Mouse (Mus musculus) ovary, postnatal 14 days (tissue): ENCODE results near the gene Hectd3.

ENCODE experiments used
- DNase-seq: peaks from one replicate; pipeline ENCODE4 v3.0.0; 2022; ENCODE audit warnings: low spot score

The Hectd3 gene

DNA sequence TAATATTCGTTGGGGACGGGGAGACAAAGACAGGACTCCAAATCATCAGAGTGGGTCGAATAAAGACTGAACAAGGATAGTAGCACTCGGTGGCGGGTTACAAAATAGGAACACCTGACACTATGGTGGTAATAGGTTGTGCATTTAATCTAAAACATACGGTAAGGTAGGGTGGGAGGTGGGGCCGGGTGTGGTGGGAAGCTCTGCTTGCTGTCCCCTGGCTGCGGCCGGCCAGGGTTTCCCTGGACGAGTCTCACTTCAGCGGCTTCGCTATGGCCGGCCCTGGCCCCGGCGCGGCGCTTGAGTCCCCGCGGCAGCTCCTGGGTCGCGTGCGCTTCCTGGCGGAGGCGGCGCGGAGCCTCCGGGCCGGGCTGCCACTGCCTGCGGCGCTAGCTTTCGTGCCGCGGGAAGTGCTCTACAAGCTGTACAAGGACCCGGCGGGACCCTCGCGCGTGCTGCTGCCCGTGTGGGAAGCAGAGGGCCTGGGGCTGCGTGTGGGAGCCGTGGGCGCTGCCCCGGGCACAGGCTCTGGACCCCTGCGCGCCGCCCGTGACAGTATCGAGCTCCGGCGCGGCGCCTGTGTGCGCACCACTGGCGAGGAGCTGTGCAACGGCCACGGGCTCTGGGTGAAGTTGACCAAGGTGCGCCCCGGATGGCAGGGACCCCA, at the start of gene Hectd3:
Hectd3 (plus strand) TSS at position 187 of the 667 bp plus-strand sequence.
- DNase-seq: peak; percentile 31

DNA sequence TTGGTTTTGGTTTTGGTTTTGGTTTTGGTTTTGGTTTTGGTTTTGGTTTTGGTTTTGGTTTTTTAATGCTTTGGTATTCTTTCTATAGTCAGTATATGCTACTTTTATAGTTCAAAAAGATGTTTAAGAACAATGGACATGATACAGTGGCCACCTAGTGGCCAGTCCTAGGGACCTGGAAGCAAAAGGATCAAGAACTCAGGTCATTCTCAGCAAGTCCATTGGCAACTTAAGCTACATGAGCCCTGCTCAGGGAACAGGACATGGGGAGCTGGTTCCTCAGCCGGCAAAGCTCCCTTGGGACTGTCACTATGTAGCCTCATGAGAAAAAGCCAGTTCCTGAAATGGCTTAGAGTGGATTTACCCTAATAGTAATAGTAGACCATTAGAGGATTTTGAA, 43.5 kb upstream of the Hectd3 start:
- no peak for DNase-seq

- no peak for DNase-seq
These were observed 40.2 kb upstream of the Hectd3 start for GRCm38 (mm10) chr4:116954951-116955350.

- DNase-seq: no peak
These were observed 18.6 kb upstream of the Hectd3 start for GRCm38 (mm10) chr4:116976503-116976902.

DNA sequence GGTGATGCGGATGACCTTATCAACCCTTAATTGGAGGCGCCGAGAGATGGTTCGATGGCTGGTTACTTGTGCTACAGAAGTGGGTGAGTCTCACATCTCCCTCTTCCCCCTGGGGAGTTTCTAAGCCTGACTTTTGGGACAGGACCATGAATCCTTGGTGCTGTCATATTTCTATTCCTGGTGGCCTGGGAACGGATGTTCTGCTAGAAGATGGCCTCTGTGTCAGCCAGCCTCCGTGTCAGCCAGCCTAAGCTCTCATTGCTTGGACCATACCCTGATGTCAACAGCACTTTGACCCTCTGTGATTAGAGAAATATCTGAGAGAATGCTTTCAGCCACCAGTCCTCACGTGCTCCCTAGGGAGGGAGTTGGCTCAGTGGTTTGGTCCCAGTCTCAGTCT, 9.4 kb upstream of the Hectd3 start:
- no peak for DNase-seq

GRCm38 (mm10) chr4:116986400-116987121, 8.6 kb upstream of the Hectd3 start:
- DNase-seq: peak; percentile 57

GRCm38 (mm10) chr4:116987122-116987456, 8.0 kb upstream of the Hectd3 start:
- DNase-seq: no peak

GRCm38 (mm10) chr4:116989731-116990130, 5.4 kb upstream of the Hectd3 start:
- no peak for DNase-seq

DNA sequence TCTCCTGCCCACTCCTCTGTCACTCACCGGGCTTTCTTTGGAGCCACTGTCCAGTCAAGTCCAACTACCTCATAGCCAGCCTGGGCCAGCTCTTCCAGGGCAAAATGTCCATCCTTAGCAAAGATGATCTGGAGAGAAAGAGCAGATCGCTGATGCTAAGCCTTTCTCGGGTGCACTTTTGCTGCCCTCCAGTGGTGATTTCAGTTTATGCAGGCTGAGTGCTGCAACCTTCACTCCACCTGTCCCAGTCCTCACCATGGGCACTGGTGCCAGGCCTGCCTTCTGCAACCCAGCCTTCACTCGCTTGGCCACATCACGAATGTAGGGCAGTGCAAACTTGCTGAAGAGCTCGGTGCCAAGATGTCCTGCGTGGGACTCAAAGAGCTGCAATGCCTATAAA, 3.8 kb upstream of the Hectd3 start:
- peak; percentile 72 for DNase-seq

DNA sequence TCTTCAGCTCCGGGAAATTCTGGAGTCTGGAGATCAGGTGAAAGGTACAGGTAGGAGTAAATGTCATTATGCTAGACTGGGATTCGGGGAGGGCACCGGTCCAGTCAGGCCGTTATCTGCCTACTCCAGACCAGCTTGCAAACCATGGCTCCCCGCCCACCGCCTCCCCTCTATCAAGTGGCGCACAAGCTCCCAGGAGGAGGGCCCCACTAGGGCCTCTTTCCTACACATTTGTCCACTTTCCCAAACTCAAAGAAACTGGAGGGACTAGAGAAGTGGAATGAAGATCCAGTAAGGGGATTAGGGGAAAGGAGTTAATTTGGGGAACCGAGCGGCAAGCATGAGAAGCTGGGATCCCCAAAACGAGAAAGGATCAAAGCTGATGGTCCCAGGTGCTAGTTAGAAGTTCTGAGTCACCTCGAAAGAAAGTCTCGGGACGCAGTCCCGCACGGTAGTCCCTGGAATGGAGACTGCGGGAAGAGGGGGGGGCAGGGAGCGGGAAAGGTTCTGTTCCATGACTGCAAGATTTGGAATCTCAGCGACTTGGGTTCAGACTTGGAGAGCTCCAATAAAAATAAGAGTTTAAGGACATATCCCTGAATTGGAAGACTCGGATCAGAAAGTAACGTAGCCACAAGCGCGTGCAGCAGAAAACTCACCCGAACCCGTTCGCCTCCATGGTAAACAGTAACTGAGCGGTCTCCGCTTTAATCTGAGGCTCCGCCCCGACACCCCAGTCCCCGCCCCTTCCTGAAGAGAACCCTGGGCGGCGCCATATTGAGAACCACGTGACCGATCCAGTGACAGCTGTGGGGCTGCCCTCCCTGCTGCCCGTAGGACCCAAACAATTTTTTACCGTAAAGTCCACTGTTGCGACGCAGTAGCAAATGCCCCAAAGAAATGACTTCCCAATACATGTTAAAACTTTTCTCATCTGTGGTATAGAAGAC, 1.2 kb upstream of the Hectd3 start, which contains the start of gene Urod:
Urod (minus strand) TSS at position 742 of the 950 bp plus-strand sequence.
- peak; percentile 89 for DNase-seq

DNA sequence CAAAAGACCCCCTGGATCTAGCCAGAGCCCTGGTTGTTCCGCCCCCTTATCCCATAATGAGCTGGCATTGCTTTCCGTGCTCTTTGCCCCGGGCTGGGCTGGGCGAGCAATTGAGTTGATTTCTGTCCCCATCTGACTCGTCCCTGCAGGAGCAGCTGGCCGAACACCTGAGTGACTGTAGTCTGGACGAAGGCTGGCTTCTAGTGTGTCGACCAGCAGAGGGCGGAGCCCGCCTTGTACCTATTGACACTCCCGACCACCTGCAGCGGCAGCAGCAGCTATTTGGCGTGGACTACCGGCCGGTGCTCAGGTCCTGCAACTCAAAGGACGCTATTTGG, 650 bp downstream of the Hectd3 start:
- DNase-seq: peak; percentile 30

- DNase-seq: no peak
These were observed 4.5 kb downstream of the Hectd3 start for GRCm38 (mm10) chr4:116999513-117000154.

DNA sequence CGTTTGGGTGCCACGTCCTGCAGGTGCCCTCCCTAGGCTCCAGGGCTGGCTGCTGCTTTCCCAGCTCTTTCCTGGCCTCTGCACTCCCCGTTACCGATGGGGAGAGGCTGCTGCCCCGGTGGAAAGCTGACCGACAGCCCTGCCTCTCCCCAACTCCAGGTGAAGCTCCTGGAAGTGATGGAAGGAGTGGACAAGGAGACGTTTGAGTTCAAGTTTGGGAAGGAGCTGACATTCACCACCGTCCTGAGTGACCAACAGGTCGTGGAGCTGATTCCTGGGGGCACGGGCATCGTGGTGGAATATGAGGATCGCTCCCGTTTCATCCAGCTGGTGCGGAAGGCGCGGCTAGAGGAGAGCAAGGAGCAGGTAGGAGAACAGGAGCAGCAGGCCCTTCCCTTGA, 6.8 kb downstream of the Hectd3 start:
- DNase-seq: no peak

- peak; percentile 54 for DNase-seq
These were observed 7.7 kb downstream of the Hectd3 start for GRCm38 (mm10) chr4:117002543-117003521.

GRCm38 (mm10) chr4:117004649-117005048, 9.5 kb downstream of the Hectd3 start:
- DNase-seq: no peak

DNA sequence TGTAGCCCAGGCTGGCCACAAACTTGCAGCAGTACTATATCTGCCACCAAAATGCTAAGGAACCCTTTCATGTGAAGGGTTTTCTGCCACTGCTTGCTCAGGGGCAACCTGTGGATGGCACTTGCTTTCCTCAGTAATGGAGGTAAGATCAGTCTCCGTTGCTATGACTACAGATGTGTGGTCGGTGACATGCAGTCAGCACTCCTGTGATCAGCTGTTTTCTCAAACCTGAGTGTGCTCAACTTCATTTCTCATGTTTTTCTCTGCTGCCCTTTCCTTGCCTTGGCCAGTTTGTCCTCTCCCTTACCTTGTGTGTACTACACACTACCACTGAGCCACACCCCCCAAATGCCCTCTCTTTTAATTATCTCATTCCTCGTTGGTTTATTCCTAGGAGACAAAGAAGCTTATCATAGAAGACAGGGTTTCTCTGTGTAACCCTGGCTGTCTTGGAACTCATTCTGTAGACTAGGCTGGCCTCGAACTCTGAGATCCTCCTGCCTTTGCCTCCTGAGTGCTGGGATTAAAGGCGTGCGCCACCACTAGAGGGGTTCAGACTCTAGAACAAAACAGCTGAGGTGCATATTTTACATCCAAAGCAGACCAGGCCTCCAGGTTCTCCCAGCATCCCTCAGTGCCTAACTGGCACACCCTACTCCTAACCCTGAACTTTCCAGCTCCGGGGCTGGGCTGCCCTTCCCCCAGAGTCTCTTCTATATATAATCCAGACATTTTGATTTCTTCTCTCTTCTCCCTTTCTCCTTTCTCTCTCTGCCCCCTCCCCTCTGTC, 10.7 kb downstream of the Hectd3 start:
- DNase-seq: no peak

GRCm38 (mm10) chr4:117007058-117007457, 11.9 kb downstream of the Hectd3 start:
- no peak for DNase-seq

GRCm38 (mm10) chr4:117010231-117010630, 15.1 kb downstream of the Hectd3 start:
- DNase-seq: no peak

DNA sequence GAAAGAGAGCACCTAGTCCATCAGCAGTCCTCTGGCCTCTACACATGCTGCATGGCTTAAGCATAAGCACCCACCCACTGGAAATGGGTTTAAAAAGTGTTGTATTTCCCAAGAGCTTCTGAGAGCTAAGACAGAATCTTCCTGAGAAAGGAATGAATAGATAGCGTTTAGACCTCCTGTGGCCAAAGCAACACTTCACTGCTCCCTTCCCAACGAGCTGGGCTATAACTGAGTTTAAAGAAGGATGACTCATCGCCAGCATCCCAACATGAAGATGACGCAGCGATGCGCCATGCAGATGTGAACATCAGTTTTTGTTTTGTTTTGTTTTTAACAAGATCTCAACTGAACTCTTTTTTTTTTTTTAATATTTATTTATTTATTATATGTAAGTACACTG, 18.5 kb downstream of the Hectd3 start:
- DNase-seq: no peak

GRCm38 (mm10) chr4:117014901-117015415, 19.8 kb downstream of the Hectd3 start:
- no peak for DNase-seq
